Mouse (Mus musculus) MEL (cell line): Measurements from ENCODE around the gene Btbd18. TPM values are rescaled to one million over a fixed set of nuclear protein-coding genes. Genes with fewer than 3 reads are reported as not detected.

ENCODE experiments used
- polyA plus RNA-seq, 2 experiments: library from polyadenylated mRNA; stranded (reverse) in 1 of 2; unstranded in 1 of 2; fragments of >175 nt in 1 of 2; fragments of >200 nt in 1 of 2; gene quantifications; 2 replicates each; pipeline versions ENCODE4 v1.2.1 to v1.2.4; 2012; ENCODE audit warnings: low replicate concordance in 2 of 2, low read depth in 1 of 2; ENCODE audit not compliant: insufficient read length in 2 of 2, insufficient read depth in 1 of 2, missing spikeins in 1 of 2
- total RNA-seq: library from RNA; depleted of rRNA; stranded (reverse); fragments of 300-350 nt; gene quantifications from 2 replicates; pipeline ENCODE4 v1.2.3, GENCODE M21; 2012; rRNA removed

Btbd18 gene
- total and polyA plus RNA-seq, 3 experiments = 0.04 to 0.07 TPM; not detected in 1

Other genes starting within 250 kb of the Btbd18 start
- not detected in 2 replicates for gene Calcrl, start 233.7 kb upstream of the Btbd18 start, total RNA-seq
- not detected for gene Calcrl, start 233.7 kb upstream of the Btbd18 start, polyA plus RNA-seq
- 0.82 and 1.1 TPM in 2 replicates for gene Tfpi, start 182.3 kb upstream of the Btbd18 start, total RNA-seq
- gene Tfpi, start 182.3 kb upstream of the Btbd18 start, polyA plus RNA-seq = 1 to 10 TPM in 1 of 2 experiments, not detected in 1; 2.5 TPM
- 11.5 and 12.7 TPM in 2 replicates for gene Ctnnd1, start 8.3 kb upstream of the Btbd18 start, total RNA-seq
- 10 to 100 TPM in 1 of 2 experiments, not detected in 1; 31.6 TPM for gene Ctnnd1, start 8.3 kb upstream of the Btbd18 start, polyA plus RNA-seq
- gene Selenoh, start 11.7 kb downstream of the Btbd18 start, total RNA-seq = 79.0 and 89.9 TPM in 2 replicates
- 10 to 100 TPM in 1 of 2 experiments, not detected in 1; 70.7 TPM for gene Selenoh, start 11.7 kb downstream of the Btbd18 start, polyA plus RNA-seq
- gene Gm28635, start 19.0 kb downstream of the Btbd18 start, total RNA-seq = 0.19 TPM in 1 of 2 replicates, not detected in the other
- not detected for gene Gm28635, start 19.0 kb downstream of the Btbd18 start, polyA plus RNA-seq
- gene Med19, start 19.3 kb downstream of the Btbd18 start, total RNA-seq = 13.9 and 18.8 TPM in 2 replicates
- 10 to 100 TPM in 1 of 2 experiments, not detected in 1; 26.0 TPM for gene Med19, start 19.3 kb downstream of the Btbd18 start, polyA plus RNA-seq
- 54.2 and 66.8 TPM in 2 replicates for gene Tmx2, start 20.1 kb downstream of the Btbd18 start, total RNA-seq
- 10 to 100 TPM in 1 of 2 experiments, not detected in 1; 64.6 TPM for gene Tmx2, start 20.1 kb downstream of the Btbd18 start, polyA plus RNA-seq
- 26.4 and 29.3 TPM in 2 replicates for gene Zdhhc5, start 56.1 kb downstream of the Btbd18 start, total RNA-seq
- gene Zdhhc5, start 56.1 kb downstream of the Btbd18 start, polyA plus RNA-seq = 10 to 100 TPM in 1 of 2 experiments, not detected in 1; 42.9 TPM
- 27.1 and 29.1 TPM in 2 replicates for gene Clp1, start 68.3 kb downstream of the Btbd18 start, total RNA-seq
- gene Clp1, start 68.3 kb downstream of the Btbd18 start, polyA plus RNA-seq = 10 to 100 TPM in 1 of 2 experiments, not detected in 1; 29.8 TPM
- gene Ypel4, start 75.0 kb downstream of the Btbd18 start, total RNA-seq = not detected in 2 replicates
- under 1 TPM in 1 of 2 experiments, not detected in 1; 0.06 TPM for gene Ypel4, start 75.0 kb downstream of the Btbd18 start, polyA plus RNA-seq
- gene Gm19426, start 84.6 kb downstream of the Btbd18 start, total RNA-seq = not detected in 2 replicates
- gene Gm19426, start 84.6 kb downstream of the Btbd18 start, polyA plus RNA-seq = not detected
- gene Serping1, start 116.4 kb downstream of the Btbd18 start, total RNA-seq = not detected in 2 replicates
- not detected for gene Serping1, start 116.4 kb downstream of the Btbd18 start, polyA plus RNA-seq
- 8.8 and 17.5 TPM in 2 replicates for gene Ube2l6, start 139.7 kb downstream of the Btbd18 start, total RNA-seq
- 10 to 100 TPM in 1 of 2 experiments, not detected in 1; 37.0 TPM for gene Ube2l6, start 139.7 kb downstream of the Btbd18 start, polyA plus RNA-seq
- not detected in 2 replicates for gene Smtnl1, start 163.6 kb downstream of the Btbd18 start, total RNA-seq
- not detected for gene Smtnl1, start 163.6 kb downstream of the Btbd18 start, polyA plus RNA-seq
- gene Timm10, start 167.9 kb downstream of the Btbd18 start, total RNA-seq = 165 and 193 TPM in 2 replicates
- 100 to 1,000 TPM in 1 of 2 experiments, not detected in 1; 129 TPM for gene Timm10, start 167.9 kb downstream of the Btbd18 start, polyA plus RNA-seq
- 93.3 and 131 TPM in 2 replicates for gene Slc43a1, start 179.8 kb downstream of the Btbd18 start, total RNA-seq
- 100 to 1,000 TPM in 1 of 2 experiments, 10 to 100 TPM in 1; 69.8 to 108 TPM for gene Slc43a1, start 179.8 kb downstream of the Btbd18 start, polyA plus RNA-seq
- gene Rtn4rl2, start 227.6 kb downstream of the Btbd18 start, total RNA-seq = 0.12 TPM in 1 of 2 replicates, not detected in the other
- 1 to 10 TPM in 1 of 2 experiments, not detected in 1; 1.1 TPM for gene Rtn4rl2, start 227.6 kb downstream of the Btbd18 start, polyA plus RNA-seq